Mouse (Mus musculus): Measurements from ENCODE around the gene Rarg.
A peak's percentile ranks its signal among the peaks of the same experiment; 100 is the strongest.

The Rarg gene

GRCm38 (mm10) chr15:102204674-102205505 lies 52.4 kb downstream of the Rarg start, which contains the start of gene Csad:
TSS of gene Csad (minus strand) at chr15:102204724.
- DNase-seq (ENCODE audit: low read depth, low spot score): no peak

GRCm38 (mm10) chr15:102203835-102204381 lies 53.4 kb downstream of the Rarg start:
- peak; percentile 82 for DNase-seq (ENCODE audit: low read depth, low spot score)

- peak; percentile 98 for DNase-seq (ENCODE audit: low read depth, low spot score)
These were observed 54.1 kb downstream of the Rarg start, which contains the start of gene Zfp740 for GRCm38 (mm10) chr15:102202971-102203834. TSS of gene Zfp740 (plus strand) at chr15:102203249.

- no peak for DNase-seq (ENCODE audit: low read depth, low spot score)
These were observed 58.5 kb downstream of the Rarg start for GRCm38 (mm10) chr15:102198841-102199240.

GRCm38 (mm10) chr15:102195373-102195772 lies 61.9 kb downstream of the Rarg start:
- DNase-seq (ENCODE audit: low read depth, low spot score): no peak

- DNase-seq (ENCODE audit: low read depth, low spot score): no peak
These were observed 62.9 kb downstream of the Rarg start for GRCm38 (mm10) chr15:102194439-102194838.

GRCm38 (mm10) chr15:102193652-102194051 lies 63.7 kb downstream of the Rarg start:
- DNase-seq (ENCODE audit: low read depth, low spot score): no peak

- no peak for DNase-seq (ENCODE audit: low read depth, low spot score)
These were observed 64.4 kb downstream of the Rarg start for GRCm38 (mm10) chr15:102192820-102193386.

- no peak for DNase-seq (ENCODE audit: low read depth, low spot score)
These were observed 65.0 kb downstream of the Rarg start for GRCm38 (mm10) chr15:102192271-102192812.

GRCm38 (mm10) chr15:102191699-102192098 lies 65.6 kb downstream of the Rarg start:
- no peak for DNase-seq (ENCODE audit: low read depth, low spot score)

GRCm38 (mm10) chr15:102188883-102189282 lies 68.4 kb downstream of the Rarg start:
- no peak for DNase-seq (ENCODE audit: low read depth, low spot score)

- no peak for DNase-seq (ENCODE audit: low read depth, low spot score)
These were observed 69.2 kb downstream of the Rarg start for GRCm38 (mm10) chr15:102188096-102188495.

- no peak for DNase-seq (ENCODE audit: low read depth, low spot score)
These were observed 71.1 kb downstream of the Rarg start for GRCm38 (mm10) chr15:102186239-102186638.
